Mouse (Mus musculus) C3H10T1/2 (cell line): ENCODE data around the gene Coa5. TPM values are rescaled to one million over a fixed set of nuclear protein-coding genes. Genes with fewer than 3 reads are reported as not detected.

Source experiments
- polyA plus RNA-seq, 2 experiments: library from polyadenylated mRNA; unstranded; fragments of >200 nt; fragmentation: generic; extraction: Trizol; gene quantifications; one replicate each; pipeline ENCODE4 v1.2.1; 2012; ENCODE audit warnings: missing spikeins in 2 of 2

Coa5 gene
- polyA plus RNA-seq: 10 to 100 TPM in 1 of 2 experiments, 1 to 10 TPM in 1; 5.7 to 26.9 TPM

DNA sequence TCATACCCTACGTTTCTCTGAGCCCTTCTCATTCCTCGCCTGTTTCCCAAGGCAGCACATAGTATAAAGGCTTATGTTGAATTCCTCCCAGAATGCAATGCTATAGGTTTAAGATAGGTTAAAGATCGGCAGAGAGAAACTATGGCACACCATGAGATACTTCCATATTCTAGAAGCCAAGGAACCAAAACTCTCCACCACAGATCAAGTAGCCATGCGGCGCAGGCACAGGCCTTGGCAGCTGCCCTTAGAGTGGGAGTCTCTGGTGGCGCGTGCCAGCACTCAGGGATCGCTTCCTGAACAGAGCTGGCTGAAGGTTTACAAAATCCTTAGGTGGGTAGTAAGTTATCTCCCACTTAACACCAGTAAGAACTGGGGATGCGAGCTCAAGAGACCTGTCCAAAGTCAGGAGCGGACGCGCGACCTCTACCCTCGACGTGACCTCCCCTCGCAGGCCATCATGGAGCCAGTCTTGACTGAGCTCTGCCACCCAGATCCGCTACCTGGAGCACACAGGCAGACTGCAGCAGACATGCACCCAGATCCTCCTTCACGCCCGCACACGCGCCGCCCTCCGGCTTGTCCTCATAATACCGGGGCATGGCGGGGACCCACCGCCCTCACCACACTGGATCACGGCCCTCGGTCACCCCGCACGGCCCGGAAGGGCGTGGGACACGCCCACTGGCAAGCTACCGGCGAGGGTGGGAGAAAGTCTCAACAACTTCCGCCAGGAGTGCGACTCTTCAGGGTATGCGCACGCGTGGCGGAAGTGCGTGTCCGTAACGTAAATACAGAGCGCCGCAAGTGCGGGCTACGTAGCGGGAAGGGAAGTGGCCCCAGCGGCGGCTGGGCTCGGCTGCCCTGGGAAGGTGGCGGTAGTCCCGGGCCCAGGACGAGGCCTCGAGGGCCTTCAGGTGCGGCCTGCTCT is at the start of gene Coa5, which contains the start of gene Unc50:
TSS of gene Coa5 (minus strand) at position 738 of the 931 bp plus-strand sequence.
TSS of gene Unc50 (plus strand) at position 774 of the 931 bp plus-strand sequence.

Other genes with a start within 250 kb of the Coa5 start
- under 1 TPM in 1 of 2 experiments, not detected in 1; 0.01 TPM for gene Cnga3, start 215.7 kb downstream of the Coa5 start, polyA plus RNA-seq
- 1 to 10 TPM in 1 of 2 experiments, under 1 TPM in 1; 0.20 to 4.6 TPM for gene Inpp4a, start 130.2 kb downstream of the Coa5 start, polyA plus RNA-seq
- gene Unc50, start within 50 bp of the Coa5 start, polyA plus RNA-seq: 10 to 100 TPM in 1 of 2 experiments, 1 to 10 TPM in 1; 7.5 to 54.1 TPM
- gene Mgat4a, start 110.9 kb upstream of the Coa5 start, polyA plus RNA-seq: under 1 TPM in 1 of 2 experiments, not detected in 1; 0.13 TPM